Mouse (Mus musculus) bone marrow macrophage, adult 2 months (primary cell): ENCODE measurements around the gene Tnrc6b.

Experiments
- CTCF ChIP-seq: IDR thresholded peaks from 2 replicates; pipeline ENCODE4 v1.5.1; 2012; ENCODE audit warnings: low read depth, mild to moderate bottlenecking, low read length, moderate library complexity
- POLR2A ChIP-seq: IDR thresholded peaks from 2 replicates; pipeline ENCODE4 v1.6.1; 2012; ENCODE audit warnings: mild to moderate bottlenecking, low read depth, low read length, borderline replicate concordance

DNA sequence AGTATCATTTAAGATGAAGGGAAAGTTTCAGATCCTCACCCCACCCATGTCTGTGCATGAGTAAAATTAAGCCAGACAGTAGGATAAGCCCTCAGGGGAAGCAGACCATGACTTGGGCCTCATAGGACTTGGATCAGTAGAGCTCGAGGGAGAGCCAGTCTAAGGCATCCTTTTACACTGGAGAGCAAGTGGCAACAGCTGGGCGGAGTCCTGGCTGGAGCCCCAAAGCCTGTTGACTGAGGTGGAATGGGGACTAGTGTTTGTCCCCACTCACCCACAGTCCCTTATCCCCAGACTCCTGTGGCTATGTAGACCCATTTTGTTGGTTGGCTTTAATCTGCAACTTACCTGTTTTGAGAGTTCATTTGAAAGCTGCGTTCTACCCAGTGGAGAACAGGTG, 201.1 kb downstream of the Tnrc6b start:
- TF ChIP-seq POLR2A, result no peak
- TF ChIP-seq CTCF, result no peak
